Mouse (Mus musculus) embryonic facial prominence, embryonic 12.5 days (tissue): ENCODE data around the gene Man2a1. TPM values are rescaled to one million over a fixed set of nuclear protein-coding genes. Genes with fewer than 3 reads are reported as not detected.

Source experiments
- ATAC-seq: fragments of 200-750 bp; cut with Nextera tagmentation; 2 replicates; pipeline ENCODE4 v1.8.0; 2017; ENCODE audit not compliant: insufficient number of reproducible peaks, insufficient read depth, low FRiP score, low TSS enrichment
- H3K27ac ChIP-seq: fragments of 300-500 bp; sonication (generic); 2 replicates; pipeline ENCODE4 v1.5.1; 2016; ENCODE audit warnings: mild to moderate bottlenecking
- H3K27me3 ChIP-seq: fragments of 300-500 bp; sonication (generic); 2 replicates; pipeline ENCODE4 v1.6.1; 2016; ENCODE audit warnings: mild to moderate bottlenecking, moderate library complexity
- H3K36me3 ChIP-seq: fragments of 300-500 bp; sonication (generic); 2 replicates; pipeline ENCODE4 v1.6.1; 2016; ENCODE audit warnings: mild to moderate bottlenecking
- H3K4me1 ChIP-seq: fragments of 300-500 bp; sonication (generic); 2 replicates; pipeline ENCODE4 v1.6.1; 2016
- H3K4me2 ChIP-seq: fragments of 300-500 bp; sonication (generic); replicated peaks from 2 replicates; pipeline ENCODE4 v1.6.1; 2016; ENCODE audit warnings: mild to moderate bottlenecking, moderate library complexity
- H3K4me3 ChIP-seq: fragments of 300-500 bp; sonication (generic); 2 replicates; pipeline ENCODE4 v1.5.1; 2016; ENCODE audit warnings: mild to moderate bottlenecking
- H3K9ac ChIP-seq: fragments of 300-500 bp; sonication (generic); 2 replicates; pipeline ENCODE4 v1.6.1; 2016; ENCODE audit warnings: mild to moderate bottlenecking, moderate library complexity
- H3K9me3 ChIP-seq: fragments of 300-500 bp; sonication (generic); 2 replicates; pipeline ENCODE4 v1.6.1; 2016; ENCODE audit warnings: mild to moderate bottlenecking, moderate library complexity
- WGBS: fragments of 180-500 bp; shearing (Covaris S2); methylation state at CpG from one replicate; pipeline ENCODE4 v1.1.7; 2016; 5-methylcytosine and 5-hydroxymethylcytosine counted together
- polyA plus RNA-seq: library from polyadenylated mRNA; unstranded; fragments of >200 nt; fragmentation: Nextera tagmentation; extraction: Ambion mirVana; gene quantifications from 2 replicates; pipeline ENCODE4 v1.2.1, GENCODE M21; 2016

Gene Man2a1
- polyA plus RNA-seq, 1 experiment from 2014 or later = 10.0 TPM

DNA sequence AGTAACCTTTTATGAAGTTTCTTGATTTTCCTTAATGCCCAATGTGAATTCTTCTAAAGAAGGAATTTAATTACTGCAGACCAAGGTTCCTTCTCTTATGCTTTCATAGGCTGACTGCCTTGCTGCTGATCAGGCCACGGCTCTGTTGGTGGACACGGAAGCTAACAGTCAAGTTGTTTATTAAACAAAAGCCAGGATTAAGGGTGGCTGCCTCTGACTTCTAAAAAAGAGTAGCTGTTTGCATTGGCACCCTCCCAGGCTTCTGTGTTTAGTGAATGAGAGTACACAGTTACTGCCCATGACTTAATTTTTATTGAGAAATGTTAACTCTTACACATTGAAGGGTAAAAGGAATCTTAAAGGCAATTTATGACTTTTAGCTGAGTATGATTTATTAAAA, 81.4 kb downstream of the Man2a1 start:
- H3K4me1 ChIP-seq = no peaks in the 10 kb centered on the region
- 75% methylated on average over 2 of the region's 2 CpGs for WGBS
- no peak overlapping the region for H3K9ac ChIP-seq
- no peaks in the 10 kb centered on the region for H3K27me3 ChIP-seq
- no peak overlapping the region for H3K27ac ChIP-seq
- H3K4me2 ChIP-seq = no peak overlapping the region
- no peaks in the 10 kb centered on the region for H3K9me3 ChIP-seq
- H3K36me3 ChIP-seq = no peaks in the 10 kb centered on the region; the same call in 1 of the 2 replicates
- no peak for ATAC-seq
- no peak overlapping the region for H3K4me3 ChIP-seq

DNA sequence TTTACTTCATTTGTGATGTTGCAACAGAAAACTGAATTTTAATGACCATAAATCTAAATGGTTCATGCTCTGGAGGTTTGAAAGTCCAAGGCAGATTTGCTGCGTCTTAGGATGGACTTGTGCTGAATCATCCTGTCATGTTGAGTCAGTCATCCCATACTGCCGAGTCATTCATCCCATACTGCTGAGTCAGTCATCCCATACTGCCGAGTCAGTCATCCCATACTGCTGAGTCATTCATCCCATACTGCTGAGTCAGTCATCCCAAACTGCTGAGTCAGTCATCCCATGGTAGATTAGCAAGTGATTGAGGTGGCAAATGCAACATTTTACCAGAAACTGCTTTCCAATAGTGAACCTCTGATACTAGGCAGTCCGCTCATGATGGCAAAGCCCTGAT, 83.6 kb downstream of the Man2a1 start:
- ATAC-seq = no peak
- H3K27ac ChIP-seq = no peak overlapping the region
- 97% methylated on average over 4 of the region's 4 CpGs for whole genome bisulfite sequencing

GRCm38 (mm10) chr17:64685216-64685903, 84.8 kb downstream of the Man2a1 start:
- ATAC-seq = no peak
- no peaks in the 10 kb centered on the region for H3K27me3 ChIP-seq
- H3K27ac ChIP-seq = no peak overlapping the region
- no peak overlapping the region for H3K9ac ChIP-seq
- WGBS = 91% methylated on average over 6 of the region's 6 CpGs
- H3K4me2 ChIP-seq = no peak overlapping the region
- peaks cover 9% of the 10 kb centered on the region for H3K36me3 ChIP-seq
- no peaks in the 10 kb centered on the region for H3K4me1 ChIP-seq
- H3K4me3 ChIP-seq = no peak overlapping the region
- peaks cover 6% of the 10 kb centered on the region; the same call in 1 of the 2 replicates for H3K9me3 ChIP-seq

More for the DNA sequence above, 83.6 kb downstream of the Man2a1 start:
- Histone ChIP-seq H3K4me2 (no peak overlapping the region), H3K4me3 (no peak overlapping the region), H3K9ac (no peak overlapping the region), H3K36me3 (peaks cover 2% of the 10 kb centered on the region; the same call in 1 of the 2 replicates), H3K4me1 (no peaks in the 10 kb centered on the region), H3K9me3 (no peaks in the 10 kb centered on the region), H3K27me3 (no peaks in the 10 kb centered on the region)

- no peak for ATAC-seq
- no peak overlapping the region for H3K9ac ChIP-seq
- peaks cover 15% of the 10 kb centered on the region for H3K36me3 ChIP-seq
- peaks cover 6% of the 10 kb centered on the region; the same call in 1 of the 2 replicates for H3K9me3 ChIP-seq
- H3K4me2 ChIP-seq = no peak overlapping the region
- 94% methylated on average over 3 of the region's 3 CpGs for WGBS
- H3K27ac ChIP-seq = no peak overlapping the region
- no peaks in the 10 kb centered on the region for H3K27me3 ChIP-seq
- no peaks in the 10 kb centered on the region for H3K4me1 ChIP-seq
- H3K4me3 ChIP-seq = no peak overlapping the region
Observed at GRCm38 (mm10) chr17:64689614-64690013, 89.1 kb downstream of the Man2a1 start.

DNA sequence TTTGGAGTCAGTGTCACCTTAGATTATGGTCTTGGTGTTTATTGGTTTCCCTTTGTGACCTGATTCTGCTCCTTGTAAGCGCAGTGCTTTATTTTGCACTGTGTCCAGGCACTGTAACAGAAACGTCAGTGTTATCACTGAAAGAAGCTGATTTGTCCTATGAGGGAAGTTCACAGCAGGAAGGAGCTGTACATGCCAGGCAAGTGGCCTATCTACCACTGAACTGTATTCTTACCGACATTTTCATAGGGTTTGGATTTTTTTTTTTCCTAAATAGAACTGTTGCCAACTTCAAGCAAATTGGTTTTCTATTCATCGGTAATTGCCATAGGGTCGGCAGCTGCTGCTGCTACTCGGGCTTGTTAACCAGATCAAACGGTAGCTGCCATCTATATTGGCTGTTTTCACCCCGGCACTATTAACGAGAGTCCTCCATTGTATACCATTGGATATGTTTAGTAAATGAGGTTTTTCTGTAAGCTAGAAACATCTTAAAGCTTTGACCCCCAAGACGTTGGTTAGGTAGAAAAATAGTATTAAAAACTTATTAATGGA, 96.8 kb downstream of the Man2a1 start:
- no peak overlapping the region for H3K4me2 ChIP-seq
- ATAC-seq = no peak
- H3K4me3 ChIP-seq = no peak overlapping the region
- H3K4me1 ChIP-seq = no peaks in the 10 kb centered on the region
- H3K27ac ChIP-seq = no peak overlapping the region
- H3K9me3 ChIP-seq = no peaks in the 10 kb centered on the region
- WGBS = 82% methylated on average over 10 of the region's 10 CpGs
- no peaks in the 10 kb centered on the region for H3K27me3 ChIP-seq
- no peak overlapping the region for H3K9ac ChIP-seq
- H3K36me3 ChIP-seq = 0 out of 2 replicates have a peak, but pooled peaks cover 4% of the 10 kb centered on the region

DNA sequence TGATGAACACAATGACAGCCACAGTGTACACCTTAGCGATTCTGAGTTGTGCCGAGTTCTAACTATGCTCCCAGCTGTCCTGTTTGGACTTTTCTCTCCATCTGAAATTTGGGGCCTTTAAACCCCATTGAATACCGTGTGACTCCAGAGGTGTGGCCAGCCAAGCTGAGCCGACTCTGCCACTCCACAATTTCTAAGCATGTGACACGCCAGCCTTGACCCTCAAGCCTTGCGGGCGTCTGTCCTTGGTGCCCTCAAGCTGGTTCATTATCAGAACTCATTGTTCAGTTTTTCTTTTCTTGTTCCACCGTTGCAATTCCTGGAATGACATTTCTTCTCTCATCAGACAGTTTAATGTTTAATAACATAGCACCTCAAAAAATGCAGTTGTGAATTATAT, 98.0 kb downstream of the Man2a1 start:
- Histone ChIP-seq H3K9me3 (no peaks in the 10 kb centered on the region), H3K4me2 (no peak overlapping the region), H3K27me3 (no peaks in the 10 kb centered on the region), H3K4me1 (no peaks in the 10 kb centered on the region), H3K9ac (no peak overlapping the region), H3K36me3 (0 out of 2 replicates have a peak, but pooled peaks cover 4% of the 10 kb centered on the region), H3K27ac (no peak overlapping the region), H3K4me3 (no peak overlapping the region)
- no peak for ATAC-seq
- 86% methylated on average over 8 of the region's 8 CpGs for WGBS

GRCm38 (mm10) chr17:64703649-64704230, 103.2 kb downstream of the Man2a1 start:
- ATAC-seq = no peak
- Histone ChIP-seq H3K9ac (no peak overlapping the region), H3K36me3 (no peaks in the 10 kb centered on the region), H3K4me3 (no peak overlapping the region), H3K27ac (no peak overlapping the region), H3K4me1 (no peaks in the 10 kb centered on the region), H3K27me3 (no peaks in the 10 kb centered on the region), H3K9me3 (no peaks in the 10 kb centered on the region), H3K4me2 (no peak overlapping the region)
- WGBS = 78% methylated on average over 4 of the region's 4 CpGs

DNA sequence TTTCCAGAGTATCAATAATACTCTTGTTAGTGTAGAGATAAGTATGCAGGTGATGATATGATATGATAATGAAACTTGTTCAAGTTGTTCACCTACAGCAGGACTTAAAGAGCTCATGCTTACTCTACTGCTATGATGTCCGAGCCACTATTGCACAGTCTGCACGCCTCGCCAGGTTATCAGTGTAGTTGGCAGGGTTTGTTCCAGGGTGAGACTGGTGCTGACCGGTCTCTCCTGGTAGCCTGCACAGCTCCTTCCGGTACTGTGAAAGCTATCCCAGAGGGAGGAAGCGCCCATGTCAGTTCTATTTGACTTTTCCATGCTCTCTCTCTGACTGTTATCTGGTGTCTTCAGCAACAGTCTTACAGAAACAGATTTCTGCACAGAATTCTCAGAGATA, 107.0 kb downstream of the Man2a1 start:
- no peak for ATAC-seq
- no peak overlapping the region for H3K9ac ChIP-seq
- no peaks in the 10 kb centered on the region for H3K9me3 ChIP-seq
- H3K27me3 ChIP-seq = no peaks in the 10 kb centered on the region
- 89% methylated on average over 6 of the region's 6 CpGs for WGBS
- peaks cover 4% of the 10 kb centered on the region for H3K36me3 ChIP-seq
- H3K4me2 ChIP-seq = no peak overlapping the region
- no peaks in the 10 kb centered on the region for H3K4me1 ChIP-seq
- no peak overlapping the region for H3K4me3 ChIP-seq
- H3K27ac ChIP-seq = no peak overlapping the region

GRCm38 (mm10) chr17:64716318-64716717, 115.8 kb downstream of the Man2a1 start:
- Histone ChIP-seq H3K4me2 (no peak overlapping the region), H3K4me1 (peaks cover 4% of the 10 kb centered on the region; the same call in 1 of the 2 replicates), H3K4me3 (no peak overlapping the region), H3K27ac (no peak overlapping the region), H3K9ac (no peak overlapping the region), H3K36me3 (peaks cover 10% of the 10 kb centered on the region), H3K27me3 (no peaks in the 10 kb centered on the region), H3K9me3 (no peaks in the 10 kb centered on the region)
- 35% methylated on average over 4 of the region's 4 CpGs for WGBS
- no peak for ATAC-seq

- no peak for ATAC-seq
- H3K36me3 ChIP-seq = no peaks in the 10 kb centered on the region
- H3K27me3 ChIP-seq = no peaks in the 10 kb centered on the region
- no peak overlapping the region for H3K4me3 ChIP-seq
- H3K9me3 ChIP-seq = no peaks in the 10 kb centered on the region
- H3K27ac ChIP-seq = no peak overlapping the region
- 50% methylated on average over 5 of the region's 5 CpGs for WGBS
- peaks cover 4% of the 10 kb centered on the region; the same call in 1 of the 2 replicates for H3K4me1 ChIP-seq
- no peak overlapping the region for H3K4me2 ChIP-seq
- no peak overlapping the region for H3K9ac ChIP-seq
Observed at GRCm38 (mm10) chr17:64719760-64720159, 119.2 kb downstream of the Man2a1 start.

DNA sequence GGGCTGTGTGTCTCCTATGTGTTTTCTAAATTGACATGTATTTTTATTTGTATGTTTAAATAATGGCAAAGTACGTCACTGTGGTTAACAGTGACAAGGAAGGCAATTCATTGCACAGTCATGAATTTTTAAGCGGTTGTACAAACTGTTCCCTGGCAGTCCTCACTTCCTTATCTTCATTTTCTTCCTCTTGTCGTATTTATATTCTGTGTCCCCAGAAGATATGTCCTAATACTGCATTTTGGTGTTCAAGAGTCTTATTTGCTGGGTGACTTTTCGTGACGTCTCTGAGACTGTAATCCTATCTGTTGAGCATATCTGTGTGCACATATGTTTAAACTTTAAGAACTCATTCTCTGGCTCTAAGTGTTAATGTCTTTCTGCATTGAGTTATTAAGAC, 120.6 kb downstream of the Man2a1 start:
- H3K9me3 ChIP-seq = no peaks in the 10 kb centered on the region
- H3K27ac ChIP-seq = no peak overlapping the region
- peaks cover 4% of the 10 kb centered on the region; the same call in 1 of the 2 replicates for H3K4me1 ChIP-seq
- H3K4me2 ChIP-seq = no peak overlapping the region
- H3K9ac ChIP-seq = no peak overlapping the region
- H3K36me3 ChIP-seq = 0 out of 2 replicates have a peak, but pooled peaks cover 3% of the 10 kb centered on the region
- H3K27me3 ChIP-seq = no peaks in the 10 kb centered on the region
- ATAC-seq = no peak
- WGBS = 84% methylated on average over 5 of the region's 5 CpGs
- H3K4me3 ChIP-seq = no peak overlapping the region

DNA sequence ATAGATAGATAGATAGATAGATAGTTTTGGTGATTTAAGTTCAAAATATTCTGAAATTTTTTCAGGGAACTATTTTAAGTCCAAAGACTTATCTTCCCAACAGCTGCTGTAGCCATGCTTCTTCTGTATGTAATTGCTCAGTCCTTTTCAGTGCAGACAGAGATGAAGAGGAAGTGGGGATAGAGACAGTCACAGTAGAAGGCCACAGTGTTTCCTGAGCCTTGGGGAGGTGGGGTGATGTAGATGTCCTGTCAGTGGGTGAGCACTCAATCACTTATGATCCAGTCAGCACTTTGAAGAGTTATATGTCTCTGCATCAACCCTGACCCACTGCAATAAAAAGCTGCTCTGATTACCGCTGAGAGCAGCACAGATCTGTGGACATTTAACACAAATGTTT, 122.6 kb downstream of the Man2a1 start:
- 88% methylated on average over 1 of the region's 1 CpGs for WGBS
- H3K4me2 ChIP-seq = no peak overlapping the region
- no peak overlapping the region for H3K4me3 ChIP-seq
- H3K36me3 ChIP-seq = 0 out of 2 replicates have a peak, but pooled peaks cover 3% of the 10 kb centered on the region
- H3K27ac ChIP-seq = no peak overlapping the region
- H3K4me1 ChIP-seq = no peaks in the 10 kb centered on the region
- no peak overlapping the region for H3K9ac ChIP-seq
- no peaks in the 10 kb centered on the region for H3K27me3 ChIP-seq
- no peak for ATAC-seq
- H3K9me3 ChIP-seq = no peaks in the 10 kb centered on the region
